Mouse (Mus musculus): Measurements from ENCODE around the gene Ube2l3.
"Not testable (repeated sequence)": the region's sequence is repeated elsewhere in the genome, so short reads cannot be mapped to it uniquely, and the experiment has no call there.

Ube2l3 gene

GRCm38 (mm10) chr16:17209404-17209960 lies 7.0 kb upstream of the Ube2l3 start:
- DNase-seq (ENCODE audit: low read depth, low spot score): no peak

- peak; percentile 95 for DNase-seq (ENCODE audit: low read depth, low spot score)
These were observed 6.2 kb upstream of the Ube2l3 start, which contains the start of gene Rimbp3 for GRCm38 (mm10) chr16:17208389-17209361. Gene Rimbp3, plus strand, starts transcription at chr16:17208603.

GRCm38 (mm10) chr16:17204990-17205389 lies 2.5 kb upstream of the Ube2l3 start:
- DNase-seq (ENCODE audit: low read depth, low spot score): peak; percentile 63

GRCm38 (mm10) chr16:17201977-17202376 lies 472 bp downstream of the Ube2l3 start:
- DNase-seq (ENCODE audit: low read depth, low spot score): no peak

GRCm38 (mm10) chr16:17200953-17201707 lies 1.3 kb downstream of the Ube2l3 start:
- DNase-seq (ENCODE audit: low read depth, low spot score): peak; percentile 83

- DNase-seq (ENCODE audit: low read depth, low spot score): no peak
These were observed 2.1 kb downstream of the Ube2l3 start for GRCm38 (mm10) chr16:17200121-17200952.

- DNase-seq (ENCODE audit: low read depth, low spot score): no peak
These were observed 8.6 kb downstream of the Ube2l3 start for GRCm38 (mm10) chr16:17193823-17194222.

GRCm38 (mm10) chr16:17185475-17185874 lies 17.0 kb downstream of the Ube2l3 start:
- DNase-seq (ENCODE audit: low read depth, low spot score): no peak

GRCm38 (mm10) chr16:17183003-17183402 lies 19.4 kb downstream of the Ube2l3 start:
- no peak for DNase-seq (ENCODE audit: low read depth, low spot score)

GRCm38 (mm10) chr16:17182136-17182535 lies 20.3 kb downstream of the Ube2l3 start:
- DNase-seq (ENCODE audit: low read depth, low spot score): no peak

- no peak for DNase-seq (ENCODE audit: low read depth, low spot score)
These were observed 21.1 kb downstream of the Ube2l3 start for GRCm38 (mm10) chr16:17181382-17181781.

- DNase-seq (ENCODE audit: low read depth, low spot score): no peak
These were observed 22.7 kb downstream of the Ube2l3 start for GRCm38 (mm10) chr16:17179706-17180105.

- DNase-seq (ENCODE audit: low read depth, low spot score): no peak
These were observed 24.8 kb downstream of the Ube2l3 start for GRCm38 (mm10) chr16:17177623-17178170.

GRCm38 (mm10) chr16:17175765-17176164 lies 26.7 kb downstream of the Ube2l3 start:
- DNase-seq (ENCODE audit: low read depth, low spot score): no peak

GRCm38 (mm10) chr16:17168049-17168448 lies 34.4 kb downstream of the Ube2l3 start:
- DNase-seq (ENCODE audit: low read depth, low spot score): no peak

- no peak for DNase-seq (ENCODE audit: low read depth, low spot score)
These were observed 35.3 kb downstream of the Ube2l3 start for GRCm38 (mm10) chr16:17167179-17167578.

- not testable (repeated sequence) for DNase-seq (ENCODE audit: low read depth, low spot score)
These were observed 37.0 kb downstream of the Ube2l3 start for GRCm38 (mm10) chr16:17165478-17165877.

- DNase-seq (ENCODE audit: low read depth, low spot score): no peak
These were observed 48.1 kb downstream of the Ube2l3 start for GRCm38 (mm10) chr16:17154346-17154745.

GRCm38 (mm10) chr16:17151874-17152273 lies 50.6 kb downstream of the Ube2l3 start:
- DNase-seq (ENCODE audit: low read depth, low spot score): no peak

- DNase-seq (ENCODE audit: low read depth, low spot score): no peak
These were observed 51.8 kb downstream of the Ube2l3 start for GRCm38 (mm10) chr16:17150520-17151258.
